Mouse (Mus musculus) C2C12 (cell line): ENCODE data around the gene 1700023F06Rik.

Experiments used
- CTCF ChIP-seq: IDR thresholded peaks from one replicate; pipeline ENCODE4 v1.5.1; 2011; ENCODE audit not compliant: control insufficient read depth, insufficient read depth, insufficient read length
- FOSL1 ChIP-seq: IDR thresholded peaks from one replicate; pipeline ENCODE4 v1.8.0; 2011; ENCODE audit warnings: mild to moderate bottlenecking, low read length; ENCODE audit not compliant: poor library complexity, insufficient read depth, severe bottlenecking

DNA sequence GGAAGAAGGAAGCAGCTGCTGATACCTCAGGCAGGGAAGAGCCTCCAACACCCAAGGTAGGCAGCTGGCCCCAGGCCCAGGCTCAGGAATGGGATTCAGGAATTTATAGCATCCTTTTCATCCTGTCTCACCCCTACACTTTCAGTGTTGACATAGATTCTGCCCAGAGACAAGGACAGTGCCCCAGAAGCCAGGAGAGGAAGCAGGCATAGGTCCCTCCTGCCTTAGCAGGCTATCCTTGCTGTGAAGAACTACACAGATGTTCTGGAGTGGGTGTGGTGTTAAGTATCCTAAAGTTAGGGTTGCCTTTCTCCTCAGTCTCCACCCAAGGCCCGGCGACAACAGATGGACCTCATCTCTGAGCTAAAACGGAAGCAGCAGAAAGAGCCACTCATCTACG, 11.0 kb downstream of the 1700023F06Rik start:
- TF ChIP-seq FOSL1 (no peak), CTCF (no peak)
